Mouse (Mus musculus) thymus, adult 18-20 months (tissue): ENCODE results near the gene Rsrc2.

ENCODE experiments used
- DNase-seq, 2 experiments: peaks; one replicate each; pipeline ENCODE4 v3.0.0; 2022; ENCODE audit warnings: mixed read lengths in 2 of 2

Gene Rsrc2

DNA sequence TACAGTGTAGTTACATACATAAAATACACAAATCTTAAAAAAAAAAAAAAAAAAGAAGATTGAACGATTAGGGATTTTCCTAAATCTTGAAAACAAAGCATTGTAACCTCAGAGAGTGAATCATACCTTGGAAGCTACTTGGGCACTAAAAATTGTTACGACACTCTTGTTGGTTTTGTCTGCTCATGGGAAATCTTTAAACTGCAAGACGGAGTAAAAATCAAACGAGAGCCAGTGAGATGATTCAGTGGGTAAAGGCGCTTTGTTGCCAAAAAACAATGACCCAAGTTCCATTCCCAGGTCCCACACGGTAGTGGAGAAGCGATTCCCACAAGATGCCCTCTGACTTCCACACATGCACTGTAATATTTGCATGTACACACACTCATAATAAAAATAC, 53.0 kb downstream of the Rsrc2 start:
- DNase-seq: no peak

DNA sequence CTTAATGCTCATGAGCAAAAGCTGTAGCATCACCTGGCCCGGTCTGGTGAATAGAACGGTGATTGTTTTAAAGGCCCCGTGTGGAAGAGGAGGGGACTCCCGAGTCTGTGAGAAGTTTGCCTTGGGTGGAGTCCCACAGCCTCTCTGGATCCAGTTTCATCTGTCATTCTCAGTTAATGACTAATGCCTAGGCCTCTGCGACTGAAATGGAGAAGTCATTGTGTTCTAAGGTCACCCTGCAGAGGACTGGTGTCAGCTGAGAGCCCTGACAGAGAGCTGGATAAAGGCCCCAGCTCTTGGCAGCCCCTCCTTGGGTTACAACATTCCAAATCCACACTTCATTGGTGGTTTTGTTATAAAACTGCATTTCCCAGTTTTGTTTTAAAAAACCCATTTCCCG, 54.7 kb downstream of the Rsrc2 start:
- no peak for DNase-seq

DNA sequence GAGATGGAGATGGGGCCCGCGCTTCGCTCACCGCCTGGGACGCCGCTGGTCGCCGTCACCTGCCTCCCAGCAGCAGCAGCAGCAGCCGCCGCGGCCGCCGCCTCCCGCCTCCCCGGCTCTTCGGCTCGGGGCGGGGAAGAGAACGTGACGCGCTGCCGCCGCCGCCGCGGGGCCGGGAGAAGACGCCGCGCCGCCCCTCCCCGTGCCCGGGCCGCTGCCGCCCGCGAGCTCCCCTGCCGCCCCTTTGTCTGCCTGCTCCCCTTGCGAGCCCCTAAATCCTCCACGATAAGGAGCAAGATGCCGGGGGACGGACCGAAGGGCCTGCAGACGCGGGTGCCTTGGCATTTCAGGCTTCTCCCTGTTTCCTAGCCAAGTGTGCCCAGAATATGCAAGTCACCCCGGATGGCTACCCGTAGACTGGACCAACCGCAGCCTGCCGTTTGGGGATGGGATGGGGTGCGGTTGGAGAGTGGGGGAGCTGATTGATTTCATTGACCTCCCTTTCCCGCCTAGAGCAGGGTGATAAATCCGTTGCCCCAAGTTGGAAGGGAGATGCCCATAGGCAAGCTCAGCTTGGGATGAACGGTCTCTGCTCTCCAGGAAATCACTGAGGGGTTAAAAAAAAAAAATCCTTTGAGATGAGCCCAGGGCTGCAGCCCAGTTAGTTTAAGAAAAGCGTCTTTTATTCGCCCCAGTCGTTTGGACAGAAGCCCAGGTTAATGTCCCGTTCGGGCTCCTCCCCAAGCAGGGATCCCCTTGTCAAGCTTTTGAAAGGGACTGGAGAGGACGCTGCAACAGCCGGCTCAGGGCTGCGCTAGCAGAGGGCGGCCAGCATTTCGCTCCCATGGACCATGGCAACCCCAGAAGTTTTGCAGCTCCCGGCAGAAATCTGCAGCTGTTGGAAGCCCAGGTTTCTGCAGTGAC, 64.7 kb downstream of the Rsrc2 start, which contains the start of gene Clip1:
Gene Clip1 (minus strand): TSS at position 398 of the 924 bp plus-strand sequence.
- DNase-seq: peak in 1 of 2 experiments; percentile 41

DNA sequence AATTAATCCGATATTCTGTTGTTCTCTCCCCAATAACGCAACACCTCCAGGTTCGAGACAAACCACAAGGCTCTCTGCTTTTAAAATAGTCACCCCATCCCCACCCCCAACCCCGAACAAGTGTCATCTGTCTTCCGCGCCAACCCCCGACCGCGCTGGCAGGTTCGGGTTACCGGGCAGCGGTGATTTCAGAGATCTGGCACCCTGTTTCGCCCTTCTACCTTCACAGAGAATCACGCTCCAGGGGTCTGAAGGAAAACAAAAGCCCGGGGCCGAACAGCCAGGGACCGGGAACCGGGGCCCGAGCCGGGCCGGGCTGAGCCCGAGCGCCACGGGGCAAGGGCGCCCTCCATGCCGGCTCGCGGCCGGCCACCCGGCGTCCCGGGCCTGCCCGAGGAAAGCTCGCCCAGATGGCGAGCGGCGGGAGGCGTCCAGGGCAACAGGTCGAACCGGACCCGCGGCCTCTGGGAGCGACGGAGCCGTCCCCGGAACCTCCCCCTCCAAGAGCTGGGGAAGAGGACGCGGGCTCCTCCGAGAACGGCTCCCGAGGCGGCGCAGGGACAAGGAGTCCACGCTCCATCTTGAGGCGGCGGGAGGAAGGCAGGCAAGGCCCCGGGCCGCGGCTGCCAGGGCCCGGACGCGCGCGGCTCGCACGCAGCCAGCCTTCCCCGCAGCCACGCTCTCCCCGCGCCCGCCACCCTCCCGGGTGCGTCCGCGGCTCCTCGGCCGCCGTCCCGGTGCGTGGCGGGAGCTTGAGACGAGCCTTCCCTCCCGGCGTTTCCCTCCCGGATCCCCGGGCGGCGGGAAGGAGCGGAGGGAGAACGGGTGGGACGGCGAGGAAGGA, 65.6 kb downstream of the Rsrc2 start:
- peak; percentile 41 to 44 for DNase-seq

DNA sequence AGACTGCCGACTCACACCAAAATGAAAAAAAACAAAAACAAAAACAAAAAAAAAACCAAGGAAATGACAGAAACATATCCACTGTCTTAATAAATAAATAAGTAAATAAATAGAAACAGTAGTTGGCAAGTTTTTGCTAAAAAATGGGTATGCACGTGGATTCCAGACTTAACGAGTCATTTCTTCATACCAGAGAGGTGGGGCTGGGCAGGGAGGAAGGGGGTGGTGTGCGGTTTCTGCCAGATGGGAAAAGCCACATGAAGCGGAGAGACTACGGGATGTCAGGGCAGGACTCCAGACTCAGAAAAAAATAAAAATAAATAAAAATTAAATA, 66.2 kb downstream of the Rsrc2 start:
- DNase-seq: no peak

DNA sequence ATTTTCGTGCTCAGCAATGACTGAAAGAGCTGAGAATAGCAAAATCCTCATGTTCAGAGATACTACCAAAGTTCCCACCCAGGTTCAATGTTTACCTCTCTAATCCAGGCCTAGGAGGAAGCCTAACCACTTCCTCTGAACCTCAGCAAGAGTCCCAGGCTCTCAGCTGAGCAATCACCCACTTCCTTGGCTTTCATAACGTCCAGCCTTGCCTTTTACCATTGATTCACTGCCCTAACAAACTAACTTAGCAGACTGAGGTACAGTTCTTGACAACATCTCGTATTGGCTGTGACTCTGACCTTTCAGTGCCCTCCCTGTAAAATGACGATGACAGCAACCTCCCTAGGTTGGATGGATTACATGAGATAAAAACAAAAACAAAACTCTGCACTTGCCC, 66.8 kb downstream of the Rsrc2 start:
- DNase-seq: no peak

DNA sequence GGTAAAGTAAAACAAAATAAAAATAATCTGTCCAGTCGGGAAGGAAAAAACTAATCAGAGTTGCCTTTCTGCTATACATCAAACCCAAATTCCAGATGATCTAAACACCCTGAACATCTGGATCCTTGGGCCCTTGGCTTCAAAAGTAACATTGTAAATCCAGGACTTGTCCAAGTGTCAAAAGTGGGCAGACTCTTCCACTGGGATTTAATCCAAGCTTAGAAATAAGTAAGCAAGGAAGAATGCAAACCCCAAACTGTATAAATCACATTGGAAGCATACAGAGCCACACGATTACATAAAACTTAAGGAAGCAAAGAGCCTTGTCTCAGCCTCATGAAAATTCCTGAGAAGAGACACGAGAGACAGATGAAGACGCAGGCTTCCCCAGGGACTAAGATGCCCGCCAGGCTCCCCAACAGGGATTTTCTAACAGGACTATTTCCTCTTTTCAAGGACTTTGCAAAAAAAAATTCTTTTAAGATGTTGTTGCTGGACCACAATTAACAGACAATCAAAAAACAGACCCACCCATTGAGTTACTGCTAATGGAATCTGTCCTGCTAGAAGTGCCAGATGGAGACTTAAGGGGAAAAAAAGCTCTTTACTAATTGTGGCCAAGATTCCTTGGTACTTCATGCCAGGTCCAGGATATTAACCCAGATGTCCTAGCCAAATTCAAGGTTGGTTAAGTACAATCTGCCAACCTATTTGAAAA, 69.5 kb downstream of the Rsrc2 start:
- no peak for DNase-seq

DNA sequence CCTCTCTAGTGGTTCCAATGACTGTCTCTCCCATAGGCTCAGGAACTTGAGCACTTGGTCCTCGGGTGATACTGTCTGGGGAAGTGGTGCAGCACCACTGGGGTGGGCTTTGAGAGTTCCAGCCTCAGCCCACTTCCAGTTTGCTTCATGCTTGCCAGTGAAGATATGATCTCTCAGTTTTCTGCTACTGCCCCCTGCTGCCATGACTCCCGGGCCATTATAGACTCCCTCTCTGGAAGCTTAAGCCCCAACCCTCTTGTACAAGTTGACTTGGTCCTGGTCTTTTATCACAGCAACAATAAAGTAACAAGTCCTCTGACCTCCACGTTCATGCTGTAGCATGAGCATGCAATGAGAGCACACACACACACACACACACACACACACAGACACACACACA, 70.1 kb downstream of the Rsrc2 start:
- DNase-seq: no peak
